Comparison of ENCODE assay signal across 24 mouse cellular contexts in genomic region chr19:16804578-16804977, GRCm38 (mm10). TPM values are rescaled to one million over a fixed set of nuclear protein-coding genes. Genes with fewer than 3 reads are reported as not detected.
DNase-seq lines count a peak whose midpoint lies in the region; ATAC-seq and TF ChIP-seq lines count a peak whose summit lies in the region.
"Had no signal": no experiment of that assay in that cellular context is flagged by ENCODE, and none has a peak within 500 bp of the region (broad histone marks: within the 10 kb centered on the region; RNA-seq: fewer than 3 reads in every experiment).

No protein-coding gene starts in this region.

- H3K4me1 ChIP-seq in midbrain, embryonic 12.5 days = no peaks in the 10 kb centered on the region
- H3K4me1 ChIP-seq in midbrain, postnatal 0 days (ENCODE audit: insufficient read depth, low read length) = no peaks in the 10 kb centered on the region
- H3K4me1 ChIP-seq in intestine, embryonic 16.5 days (ENCODE audit: control insufficient read depth, insufficient read depth, low read length) = no peaks in the 10 kb centered on the region
- H3K4me1 ChIP-seq in liver, embryonic 15.5 days (replicated peaks) = peaks cover 16% of the 10 kb centered on the region
- H3K4me1 ChIP-seq: heart, embryonic 15.5 days; limb, embryonic 12.5 days; neural tube, embryonic 13.5 days had no signal

- H3K9me3 ChIP-seq in midbrain, embryonic 12.5 days = no peaks in the 10 kb centered on the region
- no peaks in the 10 kb centered on the region for H3K9me3 ChIP-seq in midbrain, postnatal 0 days (ENCODE audit: low read length)
- H3K9me3 ChIP-seq in intestine, embryonic 16.5 days (ENCODE audit: control insufficient read depth, low read length) = no peaks in the 10 kb centered on the region
- H3K9me3 ChIP-seq in liver, embryonic 15.5 days (replicated peaks) = no peaks in the 10 kb centered on the region
- H3K9me3 ChIP-seq: forebrain, embryonic 10.5 days; heart, embryonic 15.5 days; limb, embryonic 12.5 days; neural tube, embryonic 13.5 days had no signal

- no peak for DNase-seq in midbrain, postnatal 0 days (ENCODE audit: low spot score)
- DNase-seq in right cerebral cortex, adult 18-20 months = no peak
- DNase-seq in layer of hippocampus, adult 9-11 months = no peak
- no peak for DNase-seq in embryo, embryonic 11 days
- DNase-seq: adrenal gland, postnatal 14 days; cerebellum, postnatal 10 days; gastrocnemius, postnatal 10 days; heart, adult 18-20 months; heart, postnatal 4 days; kidney, adult 8-10 months; kidney, postnatal 25 days; lung, embryonic 14.5 days; lung, postnatal 36 days; right cerebral cortex, postnatal 14 days; spleen, adult 18-20 months had no signal

- H3K36me3 ChIP-seq in midbrain, embryonic 12.5 days = no peaks in the 10 kb centered on the region
- H3K36me3 ChIP-seq in midbrain, postnatal 0 days (ENCODE audit: insufficient read depth, low read length) = no peaks in the 10 kb centered on the region
- no peaks in the 10 kb centered on the region for H3K36me3 ChIP-seq in intestine, embryonic 16.5 days (ENCODE audit: control insufficient read depth, insufficient read depth, low read length)
- no peaks in the 10 kb centered on the region for H3K36me3 ChIP-seq in liver, embryonic 15.5 days (replicated peaks)
- H3K36me3 ChIP-seq: forebrain, embryonic 10.5 days; heart, embryonic 15.5 days; limb, embryonic 12.5 days; neural tube, embryonic 13.5 days had no signal

- TF ChIP-seq CTCF in midbrain, postnatal 0 days (IDR thresholded peaks at IDR 0.05) = no peak

- no peak overlapping the region for H3K9ac ChIP-seq in midbrain, embryonic 12.5 days (replicated peaks)
- no peak overlapping the region for H3K9ac ChIP-seq in midbrain, postnatal 0 days (replicated peaks; ENCODE audit: low read length, poor library complexity, severe bottlenecking)
- H3K9ac ChIP-seq in intestine, embryonic 16.5 days (ENCODE audit: low read depth, low read length) = no peak overlapping the region
- no peak overlapping the region for H3K9ac ChIP-seq in liver, embryonic 15.5 days
- H3K9ac ChIP-seq: heart, embryonic 15.5 days; limb, embryonic 12.5 days; lung, embryonic 14.5 days; neural tube, embryonic 13.5 days had no signal

- ATAC-seq in midbrain, embryonic 12.5 days (ENCODE audit: low FRiP score, low read depth) = 0 out of 2 replicates have a peak, but pooled peaks have one; percentile 27
- no peak for ATAC-seq in midbrain, postnatal 0 days (ENCODE audit: low FRiP score)
- ATAC-seq in intestine, embryonic 16.5 days = peak; percentile 64
- peak; percentile 81 for ATAC-seq in liver, embryonic 15.5 days (ENCODE audit: insufficient read depth)
- ATAC-seq: hindbrain, embryonic 16.5 days; Patski had no signal

- no peak overlapping the region for H3K4me2 ChIP-seq in midbrain, embryonic 12.5 days (replicated peaks)
- no peak overlapping the region for H3K4me2 ChIP-seq in midbrain, postnatal 0 days (ENCODE audit: low read depth, low read length, poor library complexity, severe bottlenecking)
- H3K4me2 ChIP-seq in intestine, embryonic 16.5 days (ENCODE audit: low read depth, low read length) = no peak overlapping the region
- no peak overlapping the region; the same call in 1 of the 2 replicates for H3K4me2 ChIP-seq in liver, embryonic 15.5 days
- H3K4me2 ChIP-seq: heart, embryonic 15.5 days; limb, embryonic 12.5 days; lung, embryonic 14.5 days; neural tube, embryonic 13.5 days had no signal

- H3K4me3 ChIP-seq in midbrain, embryonic 12.5 days = no peak overlapping the region
- H3K4me3 ChIP-seq in midbrain, postnatal 0 days (ENCODE audit: low read depth, low read length) = no peak overlapping the region
- H3K4me3 ChIP-seq in intestine, embryonic 16.5 days (ENCODE audit: low read length) = no peak overlapping the region
- no peak overlapping the region for H3K4me3 ChIP-seq in liver, embryonic 15.5 days (replicated peaks)
- H3K4me3 ChIP-seq: forebrain, embryonic 10.5 days; heart, embryonic 15.5 days; limb, embryonic 12.5 days; neural tube, embryonic 13.5 days had no signal

- H3K27ac ChIP-seq in midbrain, embryonic 12.5 days (replicated peaks) = no peak overlapping the region
- no peak overlapping the region for H3K27ac ChIP-seq in midbrain, postnatal 0 days (ENCODE audit: low read depth, low read length)
- H3K27ac ChIP-seq in intestine, embryonic 16.5 days (ENCODE audit: low read length) = no peak overlapping the region
- no peak overlapping the region for H3K27ac ChIP-seq in liver, embryonic 15.5 days (replicated peaks)
- H3K27ac ChIP-seq: forebrain, embryonic 10.5 days; heart, embryonic 15.5 days; limb, embryonic 12.5 days; neural tube, embryonic 13.5 days had no signal

- WGBS in midbrain, embryonic 12.5 days = 60% methylated on average over 1 of the region's 11 CpGs
- no CpG with 5 or more reads among the region's 11 CpGs for WGBS in midbrain, postnatal 0 days
- 24% methylated on average over 5 of the region's 11 CpGs for WGBS in intestine, embryonic 16.5 days
- 11% methylated on average over 11 of the region's 11 CpGs for WGBS in liver, embryonic 15.5 days (ENCODE audit: insufficient replicate concordance)

- no peaks in the 10 kb centered on the region for H3K27me3 ChIP-seq in midbrain, embryonic 12.5 days
- no peaks in the 10 kb centered on the region for H3K27me3 ChIP-seq in midbrain, postnatal 0 days (ENCODE audit: insufficient read depth, low read length)
- H3K27me3 ChIP-seq in intestine, embryonic 16.5 days (replicated peaks; ENCODE audit: control insufficient read depth, insufficient read depth, low read length) = no peaks in the 10 kb centered on the region
- H3K27me3 ChIP-seq in liver, embryonic 15.5 days = no peaks in the 10 kb centered on the region
- H3K27me3 ChIP-seq: heart, embryonic 15.5 days; limb, embryonic 12.5 days; neural tube, embryonic 13.5 days; Patski had no signal

RNA-seq across cellular contexts. Expression of gene Vps13a, which starts 23.8 kb away (rescaled TPM):
- polyA plus RNA-seq in midbrain, embryonic 12.5 days (2016; fragmentation: Nextera tagmentation; extraction: Ambion mirVana) = 12.9 and 13.1 TPM in 2 replicates
- total RNA-seq in midbrain, postnatal 0 days (2014; rRNA removed) = 15.9 and 24.1 TPM in 2 replicates
- polyA plus RNA-seq in midbrain, postnatal 0 days (2015; fragmentation: Nextera tagmentation; extraction: Ambion mirVana) = 5.3 and 6.5 TPM in 2 replicates
- 7.6 and 9.2 TPM in 2 replicates for polyA plus RNA-seq in intestine, embryonic 16.5 days (2015; fragmentation: Nextera tagmentation; extraction: Ambion mirVana)
- 6.1 and 6.3 TPM in 2 replicates for polyA plus RNA-seq in liver, embryonic 15.5 days (2015; fragmentation: Nextera tagmentation; extraction: Ambion mirVana)
